Mouse (Mus musculus) embryonic fibroblast, embryonic 13.5 days (primary cell): ENCODE results near the gene Unk.

Experiments
- CTCF ChIP-seq: IDR thresholded peaks from 2 replicates; pipeline ENCODE4 v1.5.1; 2011; ENCODE audit warnings: mild to moderate bottlenecking, control low read depth, low read length, moderate library complexity, borderline replicate concordance; ENCODE audit not compliant: insufficient read depth
- POLR2A ChIP-seq: IDR thresholded peaks from 2 replicates; pipeline ENCODE4 v1.6.1; 2011; ENCODE audit warnings: low read depth, mild to moderate bottlenecking, control low read depth, low read length, moderate library complexity

DNA sequence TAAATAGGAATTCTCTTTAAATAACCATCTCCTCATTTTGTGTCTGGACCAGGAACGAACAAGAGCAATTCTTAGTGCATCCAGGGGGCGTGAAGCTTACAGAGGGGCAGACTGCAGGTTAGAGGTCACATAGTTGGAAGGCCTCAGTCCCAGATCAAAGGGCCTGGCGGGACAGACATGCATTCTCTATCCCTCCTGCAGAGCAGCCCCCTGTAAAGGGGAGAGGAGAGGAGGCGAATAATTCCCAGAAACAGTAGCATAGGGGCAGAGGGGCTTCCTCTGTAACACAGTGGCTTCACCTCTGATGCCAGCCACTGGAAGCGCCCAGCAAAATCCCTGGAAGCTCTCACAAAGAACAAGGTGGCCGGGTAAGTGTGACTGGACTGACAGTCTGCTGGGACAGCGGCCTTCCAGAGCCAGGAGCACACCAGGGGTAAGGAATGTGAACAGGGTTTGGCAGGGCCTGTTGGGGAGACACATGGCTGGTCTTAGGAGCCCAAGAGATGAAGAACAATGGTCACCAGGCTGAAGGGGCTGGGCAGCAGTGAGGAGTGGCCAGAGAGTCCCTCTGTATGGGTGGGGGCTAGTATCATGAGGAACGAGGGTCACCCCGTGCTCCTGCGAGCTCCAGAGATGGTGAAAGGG is 48.7 kb downstream of the Unk start:
- TF ChIP-seq CTCF (no peak), POLR2A (no peak)
